Mouse (Mus musculus) thymus, adult 2 months (tissue): ENCODE measurements at regions not wholly inside any gene's neighbourhood (a gene's known extent, or its start where the extent isn't known, plus 50 kb on each side); places are given as distances from the start of the nearest gene placed in this dataset.

Source experiments
- CTCF ChIP-seq: fragments of 200-500 bp; IDR thresholded peaks from 2 replicates; pipeline ENCODE4 v1.5.1; 2012; ENCODE audit warnings: mild to moderate bottlenecking, control low read depth, low read length, moderate library complexity, borderline replicate concordance; ENCODE audit not compliant: control insufficient read depth, poor library complexity, insufficient read depth; ENCODE audit errors: extremely low read depth
- POLR2A ChIP-seq: fragments of 200-500 bp; IDR thresholded peaks from 2 replicates; pipeline ENCODE4 v1.6.1; 2012; ENCODE audit warnings: mild to moderate bottlenecking, low read length, control low read depth, moderate library complexity; ENCODE audit not compliant: control insufficient read depth, poor library complexity, insufficient read depth; ENCODE audit errors: extremely low read depth

DNA sequence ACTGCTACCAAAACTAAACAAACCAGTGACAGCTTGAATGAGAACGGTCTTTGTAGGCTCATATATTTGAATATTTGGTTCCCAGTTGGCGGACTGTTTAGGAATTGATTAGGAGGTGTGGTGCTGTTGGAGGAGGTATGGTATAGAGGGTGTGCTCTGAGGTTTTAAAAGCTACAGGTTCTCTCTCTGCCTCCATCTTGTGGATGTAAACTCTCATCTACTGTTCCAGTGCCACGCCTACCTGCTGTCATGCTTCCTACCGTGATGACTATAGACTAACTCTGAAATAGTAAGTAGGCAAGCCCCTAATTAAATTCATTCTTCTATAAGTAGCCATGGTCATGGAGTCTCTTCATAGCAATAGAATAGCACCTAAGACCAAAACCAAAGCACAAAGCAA, 181.2 kb upstream of the Nrip1 start:
- no peak for TF ChIP-seq CTCF
- no peak for TF ChIP-seq POLR2A
